Comparison of ENCODE assay signal across 17 mouse cellular contexts in the genomic region with DNA sequence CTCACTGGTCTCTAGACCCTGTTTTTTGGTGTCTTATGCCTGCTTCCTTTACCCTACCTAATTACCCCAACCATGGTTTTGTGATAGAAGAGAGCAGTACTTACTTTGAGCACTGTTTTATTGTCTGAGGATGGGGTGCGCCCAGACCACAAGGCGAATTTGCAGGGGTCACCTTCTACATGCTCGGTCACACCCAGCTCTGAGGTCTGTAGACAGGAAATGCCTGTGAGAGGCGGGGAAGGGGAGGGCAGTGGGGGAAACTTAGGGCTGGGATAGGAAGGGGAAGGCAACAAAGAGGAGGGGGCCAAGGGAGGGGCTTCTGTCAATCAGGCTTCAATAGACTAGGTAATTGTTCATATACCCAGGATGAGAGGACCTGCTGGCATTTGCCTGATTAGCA.
"Had no signal": no experiment of that assay in that cellular context is flagged by ENCODE, and none has a peak within 500 bp of the region (broad histone marks: within the 10 kb centered on the region; RNA-seq: fewer than 3 reads in every experiment).

No protein-coding gene starts in this region.

- H3K36me3 ChIP-seq: liver, embryonic 12.5 days; liver, embryonic 15.5 days had no signal

- H3K9me3 ChIP-seq: limb, embryonic 10.5 days; limb, embryonic 13.5 days; liver, embryonic 12.5 days; liver, embryonic 15.5 days had no signal

- H3K4me1 ChIP-seq: liver, embryonic 12.5 days; liver, embryonic 15.5 days had no signal

- H3K27me3 ChIP-seq: limb, embryonic 13.5 days; liver, embryonic 12.5 days; liver, embryonic 15.5 days had no signal

- H3K9ac ChIP-seq: limb, embryonic 13.5 days; liver, embryonic 12.5 days; liver, embryonic 15.5 days had no signal

- DNase-seq: kidney, adult 18-20 months; kidney, adult 9 months; kidney, postnatal 14 days; kidney, postnatal 4 days; layer of hippocampus, postnatal 36 days; liver; lung, adult 2 months; lung, postnatal 14 days; lung, postnatal 4 days; midbrain, embryonic 14.5 days; thymus, adult 2 months; thymus, postnatal 14 days; thymus, postnatal 4 days had no signal

- H3K4me3 ChIP-seq: limb, embryonic 10.5 days; limb, embryonic 13.5 days; liver, embryonic 12.5 days; liver, embryonic 15.5 days had no signal

- H3K27ac ChIP-seq: limb, embryonic 10.5 days; limb, embryonic 13.5 days; liver, embryonic 12.5 days; liver, embryonic 15.5 days had no signal
